Mouse (Mus musculus): ENCODE results near the gene Spem1.

DNA sequence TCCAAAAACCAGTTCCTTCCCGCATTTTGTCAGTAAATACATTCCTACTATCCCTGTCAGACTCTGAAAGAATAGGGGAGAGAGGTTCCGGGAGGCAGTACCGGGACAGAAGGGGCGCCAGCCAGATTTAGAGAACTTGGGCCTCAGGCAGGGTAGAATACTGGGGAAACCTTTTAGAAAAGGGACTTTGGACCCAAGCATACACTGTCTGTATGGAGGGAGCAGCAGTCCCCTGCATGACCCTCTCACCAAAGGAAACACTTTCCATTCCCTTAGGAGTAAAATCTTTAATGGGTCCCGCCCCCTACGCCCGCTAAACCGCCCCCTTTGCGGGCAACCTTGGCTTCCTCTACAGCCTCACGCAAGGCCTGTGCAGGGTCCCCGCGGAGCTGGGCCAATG is 18.7 kb downstream of the Spem1 start:
- no peak for TF ChIP-seq CTCF (IDR thresholded peaks at IDR 0.05; ENCODE audit: control insufficient read depth, insufficient read depth, low read length)
- TF ChIP-seq POLR2A (IDR thresholded peaks at IDR 0.05; ENCODE audit: borderline replicate concordance, control insufficient read depth, low read depth, low read length) = no peak
